Mouse (Mus musculus) thymus, postnatal 14 days (tissue): Measurements from ENCODE around the gene Msmb.
"Not testable (repeated sequence)": the region's sequence is repeated elsewhere in the genome, so short reads cannot be mapped to it uniquely, and the experiment has no call there.

Experiments used
- DNase-seq: peaks from one replicate; pipeline ENCODE4 v3.0.0; 2021

Gene Msmb

DNA sequence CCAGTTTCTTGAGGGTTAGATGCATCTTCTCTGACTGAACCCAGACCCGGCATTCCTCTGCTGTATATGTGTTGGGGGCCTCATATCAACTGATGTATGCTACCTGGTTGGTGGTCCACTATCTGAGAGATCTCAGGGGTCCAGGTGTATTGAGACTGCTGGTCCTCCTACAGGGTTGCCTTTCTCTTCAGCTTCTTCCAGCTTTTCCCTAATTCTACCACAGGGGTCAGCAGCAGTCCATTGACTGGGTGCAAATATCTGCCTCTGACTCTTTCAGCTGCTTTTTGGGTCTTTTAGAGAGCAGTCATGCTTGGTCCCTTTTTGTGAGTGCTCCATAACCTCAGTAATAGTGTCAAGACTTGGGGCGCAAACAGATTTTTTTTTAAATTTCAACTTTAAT is 9.0 kb downstream of the Msmb start:
- DNase-seq: no peak

GRCm38 (mm10) chr14:32152243-32152965 is 10.6 kb downstream of the Msmb start:
- no peak for DNase-seq

GRCm38 (mm10) chr14:32153156-32153555 is 11.3 kb downstream of the Msmb start:
- DNase-seq: no peak

- DNase-seq: no peak
Measured at GRCm38 (mm10) chr14:32154758-32155157, 12.9 kb downstream of the Msmb start.

GRCm38 (mm10) chr14:32159150-32159670 is 17.4 kb downstream of the Msmb start:
- no peak for DNase-seq

DNA sequence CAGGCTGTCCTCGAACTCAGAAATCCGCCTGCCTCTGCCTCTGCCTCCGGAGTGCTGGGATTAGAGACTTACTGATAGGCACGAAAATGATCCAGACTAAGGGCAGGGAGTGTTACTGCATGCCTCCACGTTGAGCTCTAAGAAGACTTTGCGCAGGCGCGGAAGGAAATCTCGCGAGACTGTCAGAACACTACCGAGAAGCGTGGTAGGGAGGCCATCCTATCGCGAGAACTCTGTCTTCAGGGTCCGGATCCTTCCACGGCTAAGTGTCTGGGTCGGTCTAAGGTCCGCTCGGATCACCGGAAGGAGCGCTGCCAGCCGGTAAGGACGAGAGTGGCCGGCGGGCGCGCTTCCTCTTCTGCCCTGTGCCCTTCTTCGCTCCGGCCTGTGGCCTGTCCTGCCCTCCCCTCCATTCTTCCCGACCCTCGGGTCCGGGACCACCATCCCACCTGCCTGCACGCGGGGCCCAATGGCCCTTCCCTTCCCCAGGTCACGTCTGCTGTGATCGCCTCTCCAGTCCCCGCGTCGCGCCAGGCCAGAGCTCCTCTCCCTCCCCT is 17.9 kb downstream of the Msmb start, which contains the start of gene Ncoa4:
Gene Ncoa4 (plus strand): TSS at position 176 of the 557 bp plus-strand sequence.
- DNase-seq: peak; percentile 97

GRCm38 (mm10) chr14:32160563-32160962 is 18.7 kb downstream of the Msmb start:
- DNase-seq: no peak

- no peak for DNase-seq
Measured at GRCm38 (mm10) chr14:32161090-32161885, 19.5 kb downstream of the Msmb start.

- DNase-seq: no peak
Measured at GRCm38 (mm10) chr14:32162231-32162630, 20.4 kb downstream of the Msmb start.

- no peak for DNase-seq
Measured at GRCm38 (mm10) chr14:32163203-32163888, 21.5 kb downstream of the Msmb start.

DNA sequence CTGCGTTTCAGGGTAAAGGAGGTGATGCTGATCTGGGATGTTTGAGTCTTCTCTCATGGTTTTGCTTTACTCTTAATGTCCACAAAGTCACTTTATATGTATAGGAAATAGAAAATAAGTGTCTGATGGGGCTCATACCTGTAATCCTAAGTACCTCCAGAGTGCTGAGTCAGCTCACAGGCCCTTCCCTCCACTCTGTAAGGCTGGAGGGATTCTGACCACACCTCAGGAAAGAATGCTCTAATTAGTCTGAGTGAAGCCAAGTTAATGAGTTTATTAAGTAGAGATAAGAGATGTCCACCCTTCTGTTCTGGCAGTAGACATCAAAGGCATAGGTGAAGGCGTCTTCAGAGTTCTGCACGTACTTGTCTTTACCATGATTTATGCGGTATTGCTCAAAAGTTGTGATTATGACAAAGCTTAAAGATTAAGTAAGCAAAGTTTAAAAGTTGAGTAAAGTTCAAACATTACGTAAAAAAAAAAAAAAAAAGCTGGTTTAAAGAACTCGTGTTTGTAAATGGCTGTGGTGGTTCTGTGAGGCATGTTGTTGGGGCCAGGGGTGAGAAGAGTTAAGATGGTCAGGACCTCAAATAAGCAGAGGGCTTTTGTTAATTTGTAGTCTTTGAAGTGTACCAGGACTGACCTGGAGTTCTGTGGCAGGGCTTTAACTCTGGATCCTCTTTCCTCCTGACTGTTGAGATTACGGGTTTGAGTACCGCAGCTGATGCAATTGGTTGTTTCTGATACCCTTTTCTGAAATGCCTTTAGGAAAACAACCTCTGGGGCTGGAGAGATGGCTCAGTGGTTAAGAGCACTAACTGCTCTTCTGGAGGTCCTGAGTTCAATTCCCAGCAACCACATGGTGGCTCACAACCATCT is 22.6 kb downstream of the Msmb start:
- DNase-seq: no peak

- DNase-seq: peak; percentile 87
Measured at GRCm38 (mm10) chr14:32165278-32166061, 23.6 kb downstream of the Msmb start.

DNA sequence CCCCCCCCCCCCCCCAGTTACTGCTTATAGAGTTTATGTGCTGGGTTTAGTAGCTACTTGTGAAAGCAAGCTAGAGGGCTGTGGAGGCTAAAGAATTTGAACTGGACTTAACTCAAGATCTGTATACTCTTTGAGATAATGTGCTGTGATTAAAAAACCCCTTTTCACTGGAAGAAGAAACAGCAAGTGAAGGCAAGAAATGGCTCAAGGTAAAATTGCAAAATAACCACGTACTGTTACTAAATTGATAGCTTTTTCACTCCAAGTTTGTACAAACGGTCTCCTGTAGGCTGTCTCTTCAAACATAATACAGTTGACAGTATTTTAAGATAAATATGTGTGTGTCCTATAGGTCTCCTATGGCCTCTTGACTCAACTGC is 24.2 kb downstream of the Msmb start:
- DNase-seq: no peak

GRCm38 (mm10) chr14:32166840-32167239 is 25.0 kb downstream of the Msmb start:
- DNase-seq: no peak

- DNase-seq: no peak
Measured at GRCm38 (mm10) chr14:32167326-32167725, 25.5 kb downstream of the Msmb start.

- DNase-seq: no peak
Measured at GRCm38 (mm10) chr14:32168653-32169231, 26.9 kb downstream of the Msmb start.

GRCm38 (mm10) chr14:32170137-32170536 is 28.3 kb downstream of the Msmb start:
- no peak for DNase-seq

DNA sequence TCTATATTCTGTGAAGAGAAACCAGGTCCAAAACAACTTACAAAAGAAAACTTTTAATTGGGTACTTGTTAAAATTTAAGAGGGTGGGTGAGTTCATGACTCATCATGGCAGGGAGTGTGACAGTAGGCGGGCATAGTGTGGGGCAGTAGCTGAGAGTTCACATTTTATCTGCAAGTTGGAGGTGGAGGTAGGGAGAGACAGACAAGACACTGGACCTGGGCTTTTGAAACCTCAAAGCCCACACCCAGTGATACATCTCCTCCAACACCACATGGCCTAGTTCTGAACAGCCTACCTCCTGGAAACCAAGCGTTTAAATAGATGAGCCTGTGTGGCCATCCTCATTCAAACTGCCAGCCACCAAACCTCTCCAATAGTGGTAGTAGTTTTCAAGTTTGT is 33.5 kb downstream of the Msmb start:
- no peak for DNase-seq

GRCm38 (mm10) chr14:32176590-32176989 is 34.8 kb downstream of the Msmb start:
- DNase-seq: not testable (repeated sequence)

DNA sequence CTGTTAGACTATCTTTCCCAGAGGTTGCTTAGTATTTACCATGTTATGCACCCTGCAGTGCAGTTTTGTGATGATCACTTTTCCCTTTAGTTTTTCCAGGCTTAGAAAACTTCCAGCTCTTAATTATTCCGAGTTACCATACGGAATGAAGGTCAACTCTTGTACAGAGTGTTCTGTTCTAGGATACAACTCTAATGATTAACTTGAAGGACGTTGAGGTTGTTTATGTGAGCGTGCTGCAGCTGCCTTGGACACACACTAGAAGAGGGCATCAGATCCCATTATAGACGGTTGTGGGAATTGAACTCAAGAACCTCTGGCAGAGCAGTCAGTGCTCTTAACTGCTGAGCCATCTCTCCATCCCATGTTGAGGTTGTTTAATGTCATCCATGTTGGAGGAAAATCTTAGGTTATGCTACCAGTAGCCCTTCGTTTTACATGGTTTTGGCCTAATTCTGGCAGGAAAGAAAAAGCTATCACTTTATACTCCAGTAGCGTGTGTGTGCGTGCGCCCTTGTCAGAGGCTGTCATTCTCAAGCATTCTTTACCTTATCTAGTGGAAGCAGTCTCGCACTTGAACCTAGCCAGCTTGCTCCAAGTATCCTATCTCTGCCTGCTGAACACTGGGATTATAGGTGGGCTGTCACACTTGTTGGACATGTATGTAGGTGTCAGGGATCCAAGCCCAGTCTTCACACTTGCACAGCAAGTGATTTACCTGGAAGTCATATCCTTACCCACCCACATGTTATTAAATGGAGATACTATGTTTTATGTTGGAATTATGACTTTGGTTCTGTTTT is 37.8 kb downstream of the Msmb start:
- no peak for DNase-seq
